Mouse (Mus musculus): Measurements from ENCODE around the gene Rnf26.
"Not testable (repeated sequence)": the region's sequence is repeated elsewhere in the genome, so short reads cannot be mapped to it uniquely, and the experiment has no call there.

Rnf26 gene

DNA sequence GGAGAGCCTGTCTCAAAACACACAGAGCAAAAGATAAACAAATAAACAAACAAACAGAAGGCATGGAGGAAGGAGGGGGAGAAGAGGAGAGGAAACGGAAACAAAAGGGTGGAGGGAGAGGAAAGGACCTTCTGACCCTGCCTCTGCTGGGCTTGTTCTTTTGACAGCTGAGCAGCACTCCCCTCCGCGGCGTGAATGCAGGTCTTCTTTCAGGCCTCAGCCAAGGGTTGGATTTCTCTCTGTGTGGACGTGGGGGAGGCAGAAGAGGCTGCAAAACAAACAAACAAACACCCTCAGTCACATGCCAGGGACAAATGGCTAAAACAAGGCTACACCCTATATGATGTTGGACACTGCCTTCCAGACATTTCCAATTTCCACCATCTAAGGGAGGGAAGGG, 11.7 kb upstream of the Rnf26 start:
- DNase-seq (ENCODE audit: low spot score in 2 of 2), result no peak

DNA sequence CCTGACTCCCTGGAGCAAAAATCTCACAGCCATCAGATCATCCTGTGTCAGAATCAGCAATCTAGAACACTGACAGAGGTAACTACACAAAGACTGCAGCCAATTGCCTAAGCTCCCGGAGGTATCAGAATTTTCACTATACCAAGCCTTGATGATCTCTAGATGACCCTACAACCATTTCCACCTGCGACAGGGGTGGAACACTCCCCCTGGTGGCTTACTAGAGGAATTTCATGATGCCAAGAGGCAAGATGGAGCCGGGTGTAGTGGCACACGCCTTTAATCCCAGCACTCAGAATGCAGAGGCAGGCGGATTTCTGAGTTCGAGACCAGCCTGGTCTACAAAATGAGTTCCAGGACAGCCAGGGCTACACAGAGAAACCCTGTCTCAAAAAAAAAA, 11.0 kb upstream of the Rnf26 start:
- no peak for DNase-seq (ENCODE audit: low spot score in 2 of 2)

DNA sequence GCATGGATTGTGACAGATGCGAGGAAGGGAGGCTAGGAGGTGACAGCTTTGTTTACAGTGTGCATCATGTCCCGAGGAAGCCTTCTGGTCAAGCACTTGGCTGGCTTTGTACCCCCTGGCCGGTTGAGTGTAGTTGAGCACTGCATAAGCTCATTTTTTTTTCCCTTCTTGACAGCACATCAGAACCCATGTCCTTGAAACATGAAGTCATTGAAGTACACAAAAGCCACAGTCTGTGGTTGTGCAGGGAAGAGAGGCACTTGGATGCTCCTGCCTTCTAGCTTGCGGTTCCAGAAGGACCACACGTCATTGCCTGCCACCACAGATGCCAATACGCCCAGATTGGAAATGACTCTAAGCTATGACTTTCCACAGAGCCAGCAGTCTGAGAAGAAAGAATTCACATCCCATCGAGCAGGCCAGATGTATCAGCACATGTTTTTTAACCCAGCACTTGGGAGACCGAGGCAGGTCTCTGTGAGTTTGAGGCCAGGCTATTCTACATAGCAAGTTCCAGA, 6.7 kb upstream of the Rnf26 start:
- DNase-seq (ENCODE audit: low spot score in 2 of 2), result no peak

DNA sequence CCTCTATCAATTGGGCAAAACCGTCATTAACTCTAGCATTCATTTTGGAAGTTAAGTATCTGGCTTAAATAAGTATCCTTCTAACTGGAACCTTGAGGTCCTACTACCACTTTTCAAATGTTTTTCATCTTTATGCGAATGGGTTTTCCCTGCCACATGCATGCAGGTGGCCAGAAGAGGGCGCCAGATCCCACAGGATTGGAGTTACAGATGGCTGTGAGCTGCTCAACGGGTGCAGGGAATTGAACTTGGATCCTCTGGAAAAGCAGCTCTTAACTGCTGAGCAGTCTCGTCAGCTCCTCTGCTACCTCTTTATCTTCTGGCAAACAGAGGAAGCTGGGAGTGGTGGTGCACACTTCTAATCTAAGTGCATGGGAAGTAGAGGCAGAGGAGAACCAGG, 5.7 kb upstream of the Rnf26 start:
- no peak for DNase-seq (ENCODE audit: low spot score in 2 of 2)

DNA sequence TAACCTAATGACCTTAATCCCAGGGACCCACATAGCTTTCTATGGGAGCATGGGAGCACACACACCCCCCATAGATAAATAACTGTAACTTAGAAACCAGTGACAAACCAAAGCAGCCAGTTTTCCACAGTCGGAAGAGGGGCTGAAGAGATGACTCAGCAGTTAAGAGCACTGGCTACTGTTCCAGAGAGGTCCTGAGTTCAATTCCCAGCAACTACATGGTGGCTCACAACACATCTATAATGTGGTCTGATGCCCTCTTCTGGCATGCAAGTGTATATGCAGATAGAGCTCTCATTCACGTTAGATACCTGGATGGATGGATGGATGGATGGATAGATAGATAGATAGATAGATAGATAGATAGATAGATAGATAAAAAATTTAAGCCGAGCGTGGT, 2.9 kb upstream of the Rnf26 start:
- no peak for DNase-seq (ENCODE audit: low spot score in 2 of 2)

DNA sequence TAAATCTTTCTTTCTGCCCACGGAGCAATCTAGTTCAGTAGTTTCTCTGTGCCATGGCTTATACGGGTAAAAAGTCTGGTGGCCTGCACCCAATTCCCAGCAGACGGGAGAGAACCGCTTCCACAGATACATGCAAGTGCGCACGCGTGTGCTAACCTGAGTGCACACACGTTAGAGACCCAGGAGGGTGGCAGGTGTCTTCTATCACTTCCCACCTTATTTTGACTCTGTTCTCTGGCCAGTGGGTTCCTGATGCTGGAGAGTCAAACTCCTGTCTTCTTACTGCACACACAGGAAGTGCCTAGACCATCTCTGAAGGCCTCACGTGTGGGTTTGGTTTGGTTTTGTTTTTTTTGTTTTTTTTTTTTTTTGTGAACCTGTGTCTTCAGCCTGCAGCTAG, 2.3 kb upstream of the Rnf26 start:
- DNase-seq (ENCODE audit: low spot score in 2 of 2), result no peak

DNA sequence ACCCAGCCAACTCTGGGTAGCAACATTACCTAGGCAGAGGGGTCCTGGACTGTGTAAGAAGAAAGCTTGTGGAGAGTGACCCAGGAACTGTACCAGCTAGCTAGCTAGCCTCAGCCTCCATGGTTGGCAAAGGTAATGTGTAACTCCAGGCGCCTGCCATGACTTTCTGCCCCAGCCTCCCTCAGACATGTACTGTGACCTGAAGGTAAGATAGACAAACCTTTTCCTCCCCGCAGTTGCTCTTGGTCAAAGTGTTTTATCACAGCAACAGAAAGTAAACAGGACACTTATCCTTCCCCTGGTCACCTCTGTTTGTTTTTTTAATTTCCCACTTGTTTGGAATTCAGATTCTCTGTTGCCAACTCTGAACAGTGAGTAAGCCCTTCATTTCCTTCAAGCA, 1.1 kb upstream of the Rnf26 start:
- DNase-seq (ENCODE audit: low spot score in 2 of 2), result no peak

DNA sequence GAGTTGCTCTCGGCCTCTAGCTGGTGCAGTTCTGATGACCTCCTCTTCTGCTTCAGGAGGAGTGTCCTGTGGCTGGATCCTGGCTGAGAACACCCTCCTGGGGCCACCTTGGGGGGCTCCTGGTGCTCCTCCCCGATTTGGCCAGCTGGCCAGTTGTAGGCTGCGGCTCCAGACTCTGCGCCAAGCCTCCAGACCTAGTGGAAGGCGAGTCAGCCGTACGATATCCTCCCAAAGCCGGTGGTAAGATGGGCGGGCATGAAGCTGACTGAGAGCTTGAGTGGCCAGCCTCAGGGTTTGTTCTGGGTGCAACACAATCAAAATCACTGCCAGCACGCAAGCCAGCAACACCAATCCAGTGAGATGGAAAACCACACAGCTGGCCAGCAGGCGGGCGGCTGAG, 1.4 kb downstream of the Rnf26 start:
- not testable (repeated sequence) for DNase-seq (ENCODE audit: low spot score in 2 of 2)

DNA sequence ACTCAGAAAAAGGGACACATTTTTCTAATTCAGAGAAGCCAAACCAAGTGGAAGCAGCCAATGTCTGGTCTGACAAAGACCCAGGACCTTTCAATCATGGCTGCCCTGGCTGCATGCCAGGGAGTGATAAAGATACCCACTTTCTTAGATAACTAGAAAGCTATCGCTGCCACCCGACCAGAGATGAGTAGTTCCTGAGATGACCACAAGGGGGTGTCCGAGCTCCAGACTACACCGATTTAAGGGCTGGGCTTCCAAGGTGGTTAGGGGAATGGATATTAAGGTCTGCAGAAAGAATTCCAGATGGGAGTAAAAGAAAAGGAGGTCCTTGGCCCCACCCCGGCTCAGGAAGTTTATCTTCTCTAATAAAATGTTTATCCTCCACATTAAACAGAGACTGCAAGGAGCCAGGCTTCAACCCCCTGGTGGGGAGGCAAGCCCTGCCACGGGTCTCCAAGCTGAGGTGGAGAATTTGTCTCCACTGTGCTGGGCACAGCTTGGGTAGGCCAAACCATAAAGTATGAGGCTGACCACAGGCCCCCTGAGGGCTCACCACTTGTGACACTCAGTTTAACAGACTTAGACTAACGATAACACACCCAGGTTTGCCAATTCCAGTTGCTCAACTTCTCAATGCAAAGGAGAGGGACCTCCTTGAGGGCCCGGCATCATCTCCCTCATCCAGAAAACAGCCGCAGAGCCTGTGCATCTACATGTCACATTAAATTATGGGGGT, 3.8 kb downstream of the Rnf26 start:
- DNase-seq (ENCODE audit: low spot score in 2 of 2), result no peak

DNA sequence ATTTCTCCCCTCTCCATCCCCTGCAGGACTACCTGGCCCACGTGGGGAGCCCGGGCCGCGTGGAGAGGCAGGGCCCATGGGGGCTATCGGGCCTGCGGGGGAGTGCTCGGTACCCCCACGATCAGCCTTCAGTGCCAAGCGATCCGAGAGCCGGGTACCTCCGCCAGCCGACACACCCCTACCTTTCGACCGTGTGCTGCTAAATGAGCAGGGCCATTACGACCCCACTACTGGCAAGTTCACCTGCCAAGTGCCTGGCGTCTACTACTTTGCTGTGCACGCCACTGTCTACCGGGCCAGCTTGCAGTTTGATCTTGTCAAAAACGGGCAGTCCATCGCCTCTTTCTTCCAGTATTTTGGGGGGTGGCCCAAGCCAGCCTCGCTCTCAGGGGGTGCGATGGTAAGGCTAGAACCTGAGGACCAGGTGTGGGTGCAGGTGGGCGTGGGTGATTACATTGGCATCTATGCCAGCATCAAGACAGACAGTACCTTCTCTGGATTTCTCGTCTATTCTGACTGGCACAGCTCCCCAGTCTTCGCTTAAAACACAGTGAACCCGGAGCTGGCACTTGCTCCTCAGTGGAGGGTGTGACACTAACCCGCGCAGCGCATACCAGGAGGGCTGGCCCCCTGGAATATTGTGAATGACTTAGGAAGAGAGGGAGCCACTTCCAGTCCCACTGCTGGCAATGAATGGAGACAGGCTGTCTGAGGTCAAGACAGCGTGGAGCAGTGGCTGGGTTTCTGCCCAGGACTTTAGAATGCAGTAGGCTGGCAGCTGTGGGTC, 4.9 kb downstream of the Rnf26 start:
- DNase-seq (ENCODE audit: low spot score in 2 of 2), result no peak

DNA sequence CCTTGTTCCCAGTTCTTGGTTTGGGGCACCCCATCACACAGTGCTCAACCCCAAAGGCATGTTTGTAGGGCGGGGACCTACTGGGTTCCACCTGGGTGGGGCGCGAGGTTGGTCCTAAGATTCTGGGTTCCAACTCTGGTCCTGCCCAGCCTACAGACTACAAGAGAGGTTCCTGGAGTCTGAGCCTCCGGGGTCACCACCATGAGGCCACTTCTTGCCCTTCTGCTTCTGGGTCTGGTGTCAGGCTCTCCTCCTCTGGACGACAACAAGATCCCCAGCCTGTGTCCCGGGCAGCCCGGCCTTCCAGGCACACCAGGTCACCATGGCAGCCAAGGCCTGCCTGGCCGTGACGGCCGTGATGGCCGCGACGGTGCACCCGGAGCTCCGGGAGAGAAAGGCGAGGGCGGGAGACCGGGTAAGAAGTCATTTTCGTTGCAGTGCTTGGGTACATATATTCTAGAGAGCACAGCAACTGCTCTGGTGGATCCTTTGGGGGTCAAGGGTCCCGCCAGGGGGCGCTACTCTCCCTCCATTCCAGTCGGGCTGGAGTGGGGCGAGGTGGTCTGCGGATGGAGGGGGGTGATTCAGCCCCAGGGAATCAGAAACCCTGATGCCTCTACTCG, 5.6 kb downstream of the Rnf26 start:
- DNase-seq (ENCODE audit: low spot score in 2 of 2), result no peak

DNA sequence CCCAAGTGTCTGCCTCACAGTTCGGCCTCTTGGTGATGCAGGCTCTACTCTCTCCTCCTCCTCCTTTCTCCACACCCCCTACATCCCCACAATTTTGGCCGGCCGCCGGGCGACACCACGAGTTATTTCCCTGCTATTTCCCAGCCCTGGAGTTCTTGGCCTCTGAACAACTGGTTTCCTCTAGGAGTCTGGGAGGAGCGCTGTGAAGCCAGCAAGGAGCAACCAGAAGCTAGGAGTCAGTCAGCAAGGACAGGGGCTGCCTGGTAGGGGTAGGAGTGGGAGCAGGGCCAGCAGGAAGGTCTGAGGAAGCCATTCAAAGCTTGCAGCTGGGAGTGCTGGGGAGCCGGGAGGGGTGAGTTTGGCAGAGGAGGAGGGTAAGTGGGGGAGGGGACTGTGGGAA, 6.2 kb downstream of the Rnf26 start, which contains the start of gene C1qtnf5:
C1qtnf5 (plus strand) TSS at position 136 of the 400 bp plus-strand sequence.
- peak in 1 of 2 experiments; percentile 68 for DNase-seq (ENCODE audit: low spot score in 2 of 2)

DNA sequence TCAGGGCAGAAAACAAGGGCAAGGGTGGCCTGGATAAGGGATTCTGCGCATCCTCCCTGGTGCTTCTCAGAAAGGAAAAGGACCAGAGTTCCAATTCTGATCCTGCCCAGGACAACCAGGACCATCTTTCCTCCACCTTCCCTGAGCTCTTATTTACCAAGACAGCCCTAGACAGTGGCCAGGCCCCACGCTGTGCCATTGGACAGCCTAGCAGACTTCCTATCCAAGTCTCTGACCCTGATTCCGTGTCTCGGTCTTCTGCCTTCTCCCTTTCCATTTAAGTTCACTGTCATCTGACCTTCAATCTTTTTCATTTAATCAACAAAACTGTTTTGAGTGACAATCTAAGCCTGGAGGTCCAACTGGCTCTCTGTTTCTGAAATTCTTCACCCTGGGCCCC, 6.7 kb downstream of the Rnf26 start:
- no peak for DNase-seq (ENCODE audit: low spot score in 2 of 2)

DNA sequence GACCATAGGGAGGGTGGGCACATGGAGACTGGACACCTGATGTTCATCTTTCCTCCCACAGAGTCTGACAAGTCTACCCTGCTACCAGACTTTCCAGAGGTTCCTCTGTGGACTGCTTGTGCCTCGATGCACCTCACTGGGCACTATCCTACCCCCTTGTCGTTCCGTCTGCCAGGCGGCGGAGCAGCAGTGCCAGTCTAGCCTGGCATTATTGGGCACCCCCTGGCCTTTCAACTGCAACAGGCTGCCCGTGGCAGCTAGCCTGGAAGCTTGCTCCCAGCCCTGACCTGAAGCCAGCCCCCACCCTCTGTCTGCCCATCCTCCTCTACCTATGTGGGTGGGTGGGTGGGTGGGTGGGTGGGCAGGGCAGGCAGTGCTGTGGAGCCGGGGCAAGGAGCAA, 7.1 kb downstream of the Rnf26 start:
- no peak for DNase-seq (ENCODE audit: low spot score in 2 of 2)

DNA sequence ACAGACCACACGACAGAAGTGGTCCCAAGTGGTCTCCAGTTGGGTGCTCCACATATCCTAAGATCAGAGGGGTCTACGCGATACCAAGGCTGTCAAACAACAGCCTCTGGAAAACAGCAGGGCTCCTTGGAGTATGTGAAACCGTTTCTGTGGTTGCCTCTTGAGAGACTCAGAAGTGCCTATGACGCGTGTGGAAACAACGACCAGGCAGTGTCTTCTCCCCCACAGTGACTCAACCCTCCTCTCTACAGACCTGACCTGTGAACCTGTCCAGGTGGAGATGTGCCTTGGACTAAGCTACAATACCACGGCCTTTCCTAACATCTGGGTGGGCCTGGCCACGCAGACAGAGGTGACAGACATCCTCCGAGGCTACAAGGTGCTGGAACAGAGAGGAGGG, 7.5 kb downstream of the Rnf26 start:
- DNase-seq (ENCODE audit: low spot score in 2 of 2), result no peak

DNA sequence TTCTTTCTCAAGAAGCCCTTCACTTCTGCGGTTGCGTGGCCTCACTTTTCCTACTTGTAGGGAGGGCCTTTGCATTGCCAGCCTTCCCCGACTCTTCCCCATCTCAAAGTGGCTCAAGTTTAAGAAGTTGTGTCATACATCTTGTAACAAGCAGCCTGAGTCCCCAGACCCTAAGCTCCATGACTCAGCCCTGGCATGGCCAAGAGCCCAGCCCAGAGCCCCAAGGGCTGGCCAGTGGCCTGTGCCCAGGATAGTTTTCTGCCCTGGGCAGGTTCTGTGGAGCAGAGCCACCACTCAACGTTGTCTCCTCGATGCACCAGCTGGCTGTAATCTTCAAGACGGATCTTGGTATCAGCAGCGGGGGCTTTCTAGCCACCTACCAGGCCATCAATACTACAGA, 8.4 kb downstream of the Rnf26 start:
- DNase-seq (ENCODE audit: low spot score in 2 of 2), result no peak

DNA sequence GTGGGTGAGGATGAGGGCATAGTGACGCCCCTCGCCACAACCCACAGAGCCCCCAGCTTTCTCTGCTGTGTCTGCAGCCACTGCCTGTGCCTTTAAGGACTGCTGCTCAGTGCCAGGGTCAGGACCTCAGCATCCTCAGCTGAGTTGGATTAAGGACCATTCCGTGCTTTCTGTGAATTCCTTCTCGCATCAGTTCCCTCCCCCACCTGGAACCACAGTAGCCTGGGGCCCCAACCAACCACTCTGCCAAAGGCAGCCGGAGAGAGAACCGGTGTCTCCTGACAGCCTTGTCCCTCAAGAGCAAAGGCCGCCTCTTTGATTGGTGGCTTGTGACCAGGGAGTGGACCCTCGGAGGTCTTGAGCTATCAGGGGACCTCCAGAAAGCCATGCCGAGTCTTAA, 11.8 kb downstream of the Rnf26 start, which contains the start of gene Mfrp:
Mfrp (plus strand) TSS at position 240 of the 400 bp plus-strand sequence.
- no peak for DNase-seq (ENCODE audit: low spot score in 2 of 2)

DNA sequence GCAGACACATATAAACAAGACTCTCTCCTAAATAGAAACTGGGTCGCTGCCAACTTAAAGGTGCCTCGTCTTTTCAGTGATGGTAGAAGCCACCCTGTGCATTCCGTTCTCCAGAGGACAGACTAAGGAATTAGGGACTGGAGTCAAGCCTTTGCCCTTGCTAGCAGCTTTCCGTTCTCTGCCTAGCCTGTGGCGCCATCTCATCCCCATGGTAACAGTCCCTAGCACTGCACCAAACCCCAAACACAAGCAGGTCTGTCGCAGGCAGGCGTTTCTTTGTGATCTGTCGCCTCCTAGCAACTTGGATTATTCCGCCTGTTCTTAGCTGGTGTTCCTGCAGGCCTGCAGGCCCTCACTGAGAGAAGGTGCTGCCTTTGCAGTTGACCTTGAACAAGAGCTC, 16.8 kb downstream of the Rnf26 start:
- DNase-seq (ENCODE audit: low spot score in 2 of 2), result no peak

DNA sequence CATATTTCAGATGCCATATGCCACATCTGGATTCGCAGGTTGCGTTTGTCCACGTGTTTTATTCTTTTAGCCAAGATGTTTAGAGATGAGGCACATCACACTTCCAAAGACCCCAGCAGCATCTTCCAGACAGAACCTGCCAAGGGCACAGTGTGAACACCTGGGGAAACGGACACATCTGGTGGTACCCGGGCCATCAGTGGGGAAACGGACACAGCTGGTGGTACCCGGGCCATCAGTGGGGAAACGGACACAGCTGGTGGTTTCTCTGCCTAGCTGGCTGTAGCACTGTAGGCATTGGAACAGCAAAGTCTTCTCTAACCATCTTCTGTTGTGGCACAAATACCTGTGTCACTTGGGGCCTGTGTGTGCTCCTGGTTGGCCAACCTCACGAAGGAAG, 17.5 kb downstream of the Rnf26 start:
- DNase-seq (ENCODE audit: low spot score in 2 of 2), result no peak

DNA sequence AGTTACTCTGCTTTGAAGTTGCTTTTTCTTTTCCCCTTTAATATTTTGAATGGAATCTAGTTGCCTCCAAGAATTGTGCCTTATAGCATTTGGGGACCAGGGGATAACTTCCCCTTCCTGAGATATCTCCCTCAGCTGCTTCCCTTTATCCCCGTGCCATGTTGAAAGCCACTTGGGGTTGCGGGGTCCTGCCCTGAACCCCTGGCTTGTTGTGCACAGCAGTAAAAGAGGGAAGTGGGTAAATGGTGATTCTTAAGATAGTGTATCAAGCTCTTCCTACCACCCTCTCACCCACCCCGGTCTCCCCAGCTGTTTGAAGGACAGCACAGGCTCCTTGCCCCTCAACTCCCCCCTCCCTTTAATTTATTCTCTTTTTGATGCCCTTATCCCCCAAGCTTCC, 18.6 kb downstream of the Rnf26 start:
- DNase-seq (ENCODE audit: low spot score in 2 of 2), result no peak

DNA sequence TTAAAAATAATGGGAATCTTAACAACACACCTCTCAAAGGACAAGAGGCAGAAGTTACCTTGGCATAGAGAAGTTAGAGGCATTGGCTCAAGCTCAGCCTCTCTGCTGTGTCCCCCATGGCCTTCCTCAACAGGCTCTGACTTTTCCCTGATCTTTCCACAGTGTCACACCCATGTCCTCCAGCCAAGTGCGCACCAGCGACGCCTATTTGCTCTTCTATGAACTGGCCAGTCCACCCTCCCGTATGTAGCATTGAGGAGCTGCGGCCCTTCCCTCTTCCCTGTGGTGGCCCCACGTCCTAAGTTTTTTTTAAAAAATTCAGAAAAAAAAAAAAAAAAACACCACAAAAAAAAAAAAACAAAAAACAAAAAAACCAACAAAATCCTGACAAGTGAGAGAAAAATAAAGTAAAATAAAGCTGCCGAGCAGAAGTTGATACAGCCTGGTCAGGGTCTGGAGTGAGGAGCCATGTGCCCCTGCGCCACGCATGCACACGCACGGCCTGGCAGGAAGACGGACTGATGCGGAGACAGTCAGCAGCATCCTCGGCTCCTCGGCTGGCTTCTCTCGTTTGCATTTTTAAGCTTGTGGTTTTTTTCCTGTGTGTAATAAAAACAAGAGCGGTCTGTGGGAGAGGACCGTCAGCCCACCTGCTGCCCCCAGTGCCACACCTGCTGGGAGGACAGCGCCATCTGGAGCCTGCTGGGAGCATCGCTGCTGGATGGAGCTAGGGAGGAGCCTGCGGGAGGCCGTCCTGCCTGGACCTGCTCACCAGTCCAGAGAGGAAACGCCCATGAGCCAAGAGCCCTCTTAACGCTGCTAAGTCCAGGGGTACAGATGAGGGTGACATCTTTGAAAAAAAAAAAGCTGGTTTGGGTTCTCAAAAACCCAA, 19.5 kb downstream of the Rnf26 start:
- DNase-seq (ENCODE audit: low spot score in 2 of 2), result peak; percentile 75 to 80

All from right cerebral cortex, postnatal 36 days (tissue).